Mouse (Mus musculus): ENCODE measurements at regions not wholly inside any gene's neighbourhood (a gene's known extent, or its start where the extent isn't known, plus 50 kb on each side); places are given as distances from the start of the nearest gene placed in this dataset.
A peak's percentile ranks its signal among the peaks of the same experiment; 100 is the strongest.
"Not testable (repeated sequence)": the region's sequence is repeated elsewhere in the genome, so short reads cannot be mapped to it uniquely, and the experiment has no call there.

GRCm38 (mm10) chr17:54753396-54753994 lies 454.7 kb upstream of the Slc5a7 start:
- Histone ChIP-seq H3K27me3 (no peaks in the 10 kb centered on the region), H3K4me2 (no peak overlapping the region), H3K9me3 (no peaks in the 10 kb centered on the region), H3K4me1 (peaks cover 6% of the 10 kb centered on the region; the same call in 1 of the 2 replicates), H3K9ac (no peak overlapping the region), H3K27ac (no peak overlapping the region), H3K36me3 (replicated peaks) (no peaks in the 10 kb centered on the region), H3K4me3 (replicated peaks) (no peak overlapping the region)
- WGBS = 31% methylated on average over 2 of the region's 2 CpGs
- ATAC-seq (ENCODE audit: low FRiP score) = 0 out of 2 replicates have a peak, but pooled peaks have one; percentile 44

DNA sequence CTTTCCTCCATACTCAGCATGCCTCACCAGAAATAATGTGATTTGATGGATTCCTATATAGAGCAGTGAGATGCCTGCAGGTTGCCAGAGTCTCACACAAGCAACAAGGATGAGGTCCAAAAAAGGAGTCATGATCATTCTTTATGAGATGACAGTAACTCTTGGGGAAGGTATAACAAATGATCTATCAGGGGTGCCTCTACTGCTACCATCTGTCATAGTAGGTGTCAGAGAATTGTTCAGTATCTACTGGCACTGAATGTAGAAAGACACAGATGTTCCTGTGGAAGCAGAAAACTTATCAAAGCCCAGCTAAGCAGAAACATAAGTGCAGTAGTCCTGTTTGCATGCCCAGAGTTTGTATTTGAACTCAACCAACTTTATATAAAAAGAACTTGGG lies 454.1 kb upstream of the Slc5a7 start:
- Histone ChIP-seq H3K4me2 (no peak overlapping the region), H3K9ac (no peak overlapping the region), H3K27ac (no peak overlapping the region), H3K36me3 (replicated peaks) (no peaks in the 10 kb centered on the region), H3K4me3 (replicated peaks) (no peak overlapping the region), H3K9me3 (no peaks in the 10 kb centered on the region), H3K4me1 (peaks cover 6% of the 10 kb centered on the region; the same call in 1 of the 2 replicates), H3K27me3 (no peaks in the 10 kb centered on the region)
- ATAC-seq (ENCODE audit: low FRiP score) = no peak

DNA sequence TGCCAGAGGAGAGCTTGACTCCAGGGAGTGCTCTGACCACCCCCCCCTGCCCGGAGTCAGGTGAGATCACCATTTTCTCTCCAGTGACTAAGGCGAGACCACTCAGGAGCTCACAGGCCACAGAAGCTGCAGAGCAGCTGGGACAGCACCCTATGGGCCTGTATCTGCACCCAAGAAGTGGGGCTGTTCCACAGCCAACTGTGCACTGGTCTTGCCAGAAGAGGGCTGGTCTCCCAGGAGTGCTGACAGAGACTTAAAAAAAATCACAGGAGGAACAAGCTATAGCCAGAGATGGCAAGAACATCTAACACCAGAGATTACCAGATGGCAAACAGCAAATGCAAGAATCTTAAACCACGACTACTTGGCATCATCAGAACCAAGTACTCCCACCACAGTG lies 437.0 kb upstream of the Slc5a7 start:
- no peak overlapping the region for H3K4me2 ChIP-seq
- H3K9ac ChIP-seq = no peak overlapping the region
- 64% methylated on average over 3 of the region's 3 CpGs for WGBS
- H3K36me3 ChIP-seq (replicated peaks) = no peaks in the 10 kb centered on the region
- ATAC-seq (ENCODE audit: low FRiP score) = no peak
- no peak overlapping the region for H3K27ac ChIP-seq
- H3K27me3 ChIP-seq = no peaks in the 10 kb centered on the region
- no peak overlapping the region for H3K4me3 ChIP-seq (replicated peaks)
- no peaks in the 10 kb centered on the region for H3K4me1 ChIP-seq
- H3K9me3 ChIP-seq = no peaks in the 10 kb centered on the region

- H3K9me3 ChIP-seq = no peaks in the 10 kb centered on the region
- H3K27ac ChIP-seq = no peak overlapping the region
- H3K4me1 ChIP-seq = no peaks in the 10 kb centered on the region
- no peaks in the 10 kb centered on the region for H3K36me3 ChIP-seq (replicated peaks)
- H3K9ac ChIP-seq = no peak overlapping the region
- no peak for ATAC-seq (ENCODE audit: low FRiP score)
- no peaks in the 10 kb centered on the region for H3K27me3 ChIP-seq
- no peak overlapping the region for H3K4me3 ChIP-seq (replicated peaks)
- no peak overlapping the region for H3K4me2 ChIP-seq
These were observed 428.8 kb upstream of the Slc5a7 start for GRCm38 (mm10) chr17:54727660-54728059.

DNA sequence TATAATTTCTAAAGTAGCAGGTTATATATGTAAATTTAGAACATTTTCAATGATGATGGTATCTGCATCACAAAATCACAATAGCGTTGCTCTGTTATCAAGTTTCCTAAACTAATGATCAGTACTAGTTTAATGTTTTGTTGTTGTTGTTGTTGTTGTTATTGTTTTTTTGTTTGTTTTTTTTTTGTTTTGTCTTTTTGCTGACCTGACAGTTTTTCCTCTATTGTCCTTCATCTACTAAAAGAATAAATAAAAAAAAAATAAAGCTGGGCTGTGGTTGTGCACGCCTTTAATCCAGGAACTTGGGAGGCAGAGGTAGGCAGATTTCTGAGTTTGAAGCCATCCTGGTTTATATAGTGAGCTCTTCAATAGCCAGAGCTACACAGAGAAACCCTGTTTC lies 427.9 kb upstream of the Slc5a7 start:
- WGBS = 87% methylated on average over 2 of the region's 2 CpGs
- no peaks in the 10 kb centered on the region for H3K27me3 ChIP-seq
- H3K4me2 ChIP-seq = no peak overlapping the region
- no peak overlapping the region for H3K27ac ChIP-seq
- no peaks in the 10 kb centered on the region for H3K9me3 ChIP-seq
- H3K4me3 ChIP-seq (replicated peaks) = no peak overlapping the region
- H3K4me1 ChIP-seq = no peaks in the 10 kb centered on the region
- ATAC-seq (ENCODE audit: low FRiP score) = no peak
- no peak overlapping the region for H3K9ac ChIP-seq
- no peaks in the 10 kb centered on the region for H3K36me3 ChIP-seq (replicated peaks)

DNA sequence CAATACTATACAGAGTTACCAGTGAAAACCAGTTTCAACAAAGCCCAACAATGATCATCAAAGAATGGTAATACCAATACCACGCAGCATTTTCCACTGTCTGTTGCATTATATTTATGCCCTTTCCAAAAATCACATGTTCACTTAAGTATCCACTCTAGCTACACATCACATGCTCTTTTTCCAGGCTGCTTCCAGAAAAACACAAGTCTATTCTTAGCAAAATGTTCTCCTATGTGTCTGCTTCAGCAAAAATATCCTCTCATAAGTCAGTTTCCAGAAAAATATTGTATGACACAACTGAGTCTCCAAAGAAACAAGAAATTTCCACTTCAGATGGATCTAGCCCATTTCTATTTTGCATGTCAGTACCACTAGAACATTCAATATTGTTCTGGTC lies 414.2 kb upstream of the Slc5a7 start:
- no peak for ATAC-seq (ENCODE audit: low FRiP score)
- WGBS = 83% methylated on average over 1 of the region's 1 CpGs
- no peaks in the 10 kb centered on the region for H3K27me3 ChIP-seq
- H3K9me3 ChIP-seq = no peaks in the 10 kb centered on the region
- H3K36me3 ChIP-seq (replicated peaks) = no peaks in the 10 kb centered on the region
- H3K4me1 ChIP-seq = no peaks in the 10 kb centered on the region
- no peak overlapping the region for H3K4me3 ChIP-seq (replicated peaks)
- no peak overlapping the region for H3K27ac ChIP-seq
- no peak overlapping the region for H3K4me2 ChIP-seq
- no peak overlapping the region for H3K9ac ChIP-seq

DNA sequence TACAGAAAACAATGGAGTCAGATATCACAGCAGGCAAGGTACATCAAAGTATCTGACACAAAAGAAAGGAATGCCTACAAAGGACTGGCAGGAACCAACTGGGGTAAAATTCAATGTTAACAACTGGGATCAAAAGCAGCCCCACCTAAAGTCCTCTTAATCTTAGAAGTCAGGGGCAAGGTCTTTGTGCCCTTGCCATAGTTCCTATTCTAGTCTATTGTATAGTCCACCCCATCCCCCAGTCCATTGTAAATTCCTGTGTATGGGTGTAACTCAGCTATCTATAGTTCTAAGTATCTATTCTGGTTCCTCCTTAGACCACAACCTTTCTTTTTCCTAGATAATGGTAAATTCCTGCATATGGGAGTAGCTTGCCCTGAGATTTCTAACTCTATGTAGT lies 409.0 kb upstream of the Slc5a7 start:
- not testable (repeated sequence) for H3K27me3 ChIP-seq; H3K9ac ChIP-seq; H3K4me2 ChIP-seq; ATAC-seq (ENCODE audit: low FRiP score); H3K27ac ChIP-seq; H3K4me1 ChIP-seq; H3K4me3 ChIP-seq (replicated peaks); H3K36me3 ChIP-seq (replicated peaks); H3K9me3 ChIP-seq

GRCm38 (mm10) chr17:54701346-54702108 lies 402.7 kb upstream of the Slc5a7 start:
- Histone ChIP-seq H3K4me2 (no peak overlapping the region), H3K9ac (no peak overlapping the region), H3K36me3 (replicated peaks) (no peaks in the 10 kb centered on the region), H3K27me3 (no peaks in the 10 kb centered on the region), H3K4me1 (peaks cover 6% of the 10 kb centered on the region; the same call in 1 of the 2 replicates), H3K27ac (no peak overlapping the region), H3K4me3 (replicated peaks) (no peak overlapping the region), H3K9me3 (no peaks in the 10 kb centered on the region)
- WGBS = 44% methylated on average over 6 of the region's 6 CpGs
- ATAC-seq (ENCODE audit: low FRiP score) = no peak

- H3K9me3 ChIP-seq = no peaks in the 10 kb centered on the region
- H3K4me2 ChIP-seq = no peak overlapping the region
- H3K4me3 ChIP-seq (replicated peaks) = no peak overlapping the region
- ATAC-seq (ENCODE audit: low FRiP score) = no peak
- no peak overlapping the region for H3K9ac ChIP-seq
- H3K4me1 ChIP-seq = no peaks in the 10 kb centered on the region
- no peaks in the 10 kb centered on the region for H3K36me3 ChIP-seq (replicated peaks)
- H3K27ac ChIP-seq = no peak overlapping the region
- H3K27me3 ChIP-seq = no peaks in the 10 kb centered on the region
These were observed 395.8 kb upstream of the Slc5a7 start for GRCm38 (mm10) chr17:54694637-54695036.

DNA sequence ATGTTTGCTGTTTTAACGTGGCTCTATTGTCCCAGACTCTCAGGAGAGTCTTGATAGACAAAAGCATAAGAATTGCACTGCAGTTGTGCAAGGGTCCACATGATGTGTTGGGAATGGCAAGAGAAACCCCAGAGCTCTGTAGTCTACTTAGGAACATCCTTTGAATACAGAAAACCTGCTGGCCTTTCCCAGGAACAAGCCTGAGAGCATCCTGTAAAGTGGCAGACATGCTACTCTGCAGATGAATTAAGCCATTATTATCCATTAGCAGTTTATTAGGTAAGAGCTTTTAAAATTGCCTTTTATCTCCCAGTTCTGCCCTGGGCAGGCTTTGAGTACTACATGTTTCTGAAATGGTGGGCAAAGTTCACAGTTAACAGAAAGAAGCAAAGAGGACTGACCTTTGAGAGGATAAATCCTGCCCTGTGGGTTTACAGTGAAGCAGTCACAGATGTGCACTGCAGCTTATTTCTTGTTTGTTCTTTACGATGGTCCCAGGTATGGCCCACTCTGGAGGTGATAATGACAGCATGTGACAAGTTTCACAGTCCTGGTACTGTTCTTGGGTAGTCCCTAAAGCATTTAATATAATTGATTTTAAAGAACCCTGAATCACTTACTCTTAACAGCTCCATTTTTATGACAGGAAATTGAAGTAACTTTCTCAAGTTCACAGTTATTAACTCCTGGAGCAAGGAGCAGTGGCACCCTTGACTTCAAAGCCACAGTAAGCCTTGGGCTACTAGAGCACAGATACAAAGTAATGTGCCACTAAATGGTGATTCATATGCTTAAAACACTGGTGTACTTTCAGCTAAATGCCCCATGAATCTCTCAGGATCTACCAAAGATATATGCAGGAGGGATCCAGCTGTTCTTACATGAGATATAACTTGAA lies 386.6 kb upstream of the Slc5a7 start:
- H3K9me3 ChIP-seq = no peaks in the 10 kb centered on the region
- ATAC-seq (ENCODE audit: low FRiP score) = no peak
- no peaks in the 10 kb centered on the region for H3K27me3 ChIP-seq
- H3K4me3 ChIP-seq (replicated peaks) = no peak overlapping the region
- no peak overlapping the region for H3K4me2 ChIP-seq
- no peaks in the 10 kb centered on the region for H3K36me3 ChIP-seq (replicated peaks)
- H3K27ac ChIP-seq = no peak overlapping the region
- 69% methylated on average over 2 of the region's 2 CpGs for WGBS
- no peak overlapping the region for H3K9ac ChIP-seq
- no peaks in the 10 kb centered on the region for H3K4me1 ChIP-seq

DNA sequence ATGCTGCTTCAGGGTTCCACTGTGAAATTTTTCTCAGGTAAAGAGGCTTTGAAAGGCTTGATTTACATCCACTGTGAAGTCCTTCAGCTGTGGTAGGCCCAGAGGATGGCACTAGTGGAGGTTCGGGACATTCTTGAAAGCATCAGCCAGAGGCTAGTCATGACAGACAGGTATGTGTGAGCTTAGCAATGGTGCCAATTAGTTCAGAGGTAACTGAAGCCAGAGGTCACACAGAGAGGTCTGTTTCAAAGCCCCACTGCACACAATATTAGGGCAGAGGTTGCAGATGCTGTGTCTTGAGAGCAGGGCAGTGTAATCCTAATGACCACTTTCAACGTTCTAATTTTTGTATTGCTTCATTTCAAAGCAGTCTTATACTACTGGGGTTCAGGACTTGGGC lies 379.3 kb upstream of the Slc5a7 start:
- ATAC-seq (ENCODE audit: low FRiP score) = no peak
- no peak overlapping the region for H3K27ac ChIP-seq
- H3K4me2 ChIP-seq = no peak overlapping the region
- H3K4me1 ChIP-seq = no peaks in the 10 kb centered on the region
- no peak overlapping the region for H3K9ac ChIP-seq
- H3K36me3 ChIP-seq (replicated peaks) = no peaks in the 10 kb centered on the region
- WGBS = 43% methylated on average over 2 of the region's 2 CpGs
- H3K27me3 ChIP-seq = no peaks in the 10 kb centered on the region
- no peak overlapping the region for H3K4me3 ChIP-seq (replicated peaks)
- no peaks in the 10 kb centered on the region for H3K9me3 ChIP-seq

DNA sequence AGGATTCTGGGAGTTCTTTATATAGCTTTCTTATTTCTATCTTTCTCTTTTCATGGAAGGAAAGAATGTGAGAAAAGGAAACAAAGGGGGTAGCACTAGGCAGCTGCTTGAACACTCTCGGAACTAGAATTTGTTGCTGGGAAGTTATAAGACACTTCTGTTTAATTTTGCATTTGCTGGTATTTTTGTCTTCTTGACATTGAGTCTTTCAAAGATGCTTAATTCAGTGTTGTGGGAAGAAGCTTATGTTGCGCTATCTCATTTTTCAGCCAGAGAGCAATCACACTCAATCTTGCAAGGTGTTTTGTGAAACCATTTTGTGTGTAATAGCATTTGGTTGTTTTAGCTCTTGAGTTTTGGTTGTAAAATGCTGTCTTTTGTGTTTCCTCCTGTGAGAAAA lies 370.7 kb upstream of the Slc5a7 start:
- no peak for ATAC-seq (ENCODE audit: low FRiP score)
- H3K9ac ChIP-seq = no peak overlapping the region
- WGBS = 70% methylated on average over 2 of the region's 2 CpGs

More for the DNA sequence above, 370.7 kb upstream of the Slc5a7 start:
- H3K9me3 ChIP-seq = no peaks in the 10 kb centered on the region
- H3K27me3 ChIP-seq = no peaks in the 10 kb centered on the region
- no peak overlapping the region for H3K27ac ChIP-seq
- no peak overlapping the region for H3K4me2 ChIP-seq
- no peaks in the 10 kb centered on the region for H3K36me3 ChIP-seq (replicated peaks)
- no peak overlapping the region for H3K4me3 ChIP-seq (replicated peaks)
- no peaks in the 10 kb centered on the region for H3K4me1 ChIP-seq
